Mouse (Mus musculus) myocyte (in vitro differentiated cells): ENCODE results near the gene Dmrt1. TPM values are rescaled to one million over a fixed set of nuclear protein-coding genes. Genes with fewer than 3 reads are reported as not detected.
A peak's percentile ranks its signal among the peaks of the same experiment; 100 is the strongest.

Experiments
- H3K27me3 ChIP-seq: one replicate; pipeline ENCODE4 v1.6.1; 2011; ENCODE audit not compliant: control insufficient read depth, insufficient read depth, insufficient read length
- H3K36me3 ChIP-seq: one replicate; pipeline ENCODE4 v1.6.1; 2011; ENCODE audit not compliant: control insufficient read depth, insufficient read depth
- H3K4me2 ChIP-seq: one replicate; pipeline ENCODE4 v1.6.1; 2011; ENCODE audit warnings: low read depth, control low read depth
- H3K4me3 ChIP-seq: one replicate; pipeline ENCODE4 v1.5.1; 2011; ENCODE audit warnings: mild to moderate bottlenecking, control low read depth, moderate library complexity
- H3K79me2 ChIP-seq: one replicate; pipeline ENCODE4 v1.6.1; 2011; ENCODE audit not compliant: control insufficient read depth, insufficient read depth
- H3ac ChIP-seq: one replicate; pipeline ENCODE4 v1.6.1; 2011; ENCODE audit not compliant: control insufficient read depth, insufficient read length
- CEBPB ChIP-seq: IDR thresholded peaks from 2 replicates; pipeline ENCODE4 v1.6.1; 2011; ENCODE audit warnings: mild to moderate bottlenecking, moderate library complexity; ENCODE audit not compliant: poor library complexity, insufficient read depth, severe bottlenecking
- E2F4 ChIP-seq: IDR thresholded peaks from one replicate; pipeline ENCODE4 v1.6.1; 2011; ENCODE audit warnings: mild to moderate bottlenecking, control low read depth, moderate library complexity; ENCODE audit not compliant: insufficient read depth
- MAX ChIP-seq: IDR thresholded peaks from one replicate; pipeline ENCODE4 v1.6.1; 2011; ENCODE audit warnings: low read depth, mild to moderate bottlenecking, control low read depth
- MYOD1 ChIP-seq, 3 experiments: IDR thresholded peaks; one replicate each; pipeline ENCODE4 v1.6.1; 2011; ENCODE audit warnings: control low read depth in 2 of 3, low read depth in 2 of 3, mild to moderate bottlenecking in 2 of 3, moderate library complexity in 1 of 3; ENCODE audit not compliant: insufficient read length in 2 of 3, control insufficient read depth in 1 of 3
- MYOG ChIP-seq, 3 experiments: IDR thresholded peaks; one replicate each; pipeline ENCODE4 v1.6.1; 2011; ENCODE audit warnings: control low read depth in 2 of 3, low read depth in 2 of 3, mild to moderate bottlenecking in 2 of 3; ENCODE audit not compliant: insufficient read length in 2 of 3, control insufficient read depth in 1 of 3, insufficient read depth in 1 of 3
- POLR2A ChIP-seq: IDR thresholded peaks from one replicate; pipeline ENCODE4 v1.6.1; 2011; ENCODE audit warnings: low read depth, mild to moderate bottlenecking, control low read depth, moderate library complexity; ENCODE audit not compliant: insufficient read length
- POLR2AphosphoS2 ChIP-seq: IDR thresholded peaks from one replicate; pipeline ENCODE4 v1.6.1; 2011; ENCODE audit warnings: low read depth, control low read depth; ENCODE audit not compliant: insufficient read length
- REST ChIP-seq: IDR thresholded peaks from one replicate; pipeline ENCODE4 v1.6.1; 2011; ENCODE audit warnings: mild to moderate bottlenecking, control low read depth, moderate library complexity; ENCODE audit not compliant: insufficient read depth, insufficient read length
- SRF ChIP-seq: IDR thresholded peaks from one replicate; pipeline ENCODE4 v1.6.1; 2011; ENCODE audit warnings: low read depth; ENCODE audit not compliant: control insufficient read depth, insufficient read length
- TCF12 ChIP-seq: IDR thresholded peaks from one replicate; pipeline ENCODE4 v1.6.1; 2011; ENCODE audit warnings: mild to moderate bottlenecking, control low read depth; ENCODE audit not compliant: poor library complexity, insufficient read depth, severe bottlenecking
- TCF3 ChIP-seq: IDR thresholded peaks from one replicate; pipeline ENCODE4 v1.6.1; 2011; ENCODE audit warnings: low read depth, control low read depth; ENCODE audit not compliant: insufficient read length
- USF1 ChIP-seq: IDR thresholded peaks from one replicate; pipeline ENCODE4 v1.6.1; 2011; ENCODE audit warnings: low read depth, mild to moderate bottlenecking, control low read depth, moderate library complexity
- polyA plus RNA-seq: library from polyadenylated mRNA; unstranded; fragments of >200 nt; fragmentation: generic; extraction: Trizol; gene quantifications from one replicate; pipeline ENCODE4 v1.2.1, GENCODE M21; 2012; ENCODE audit warnings: missing spikeins

Gene Dmrt1
- polyA plus RNA-seq, 1 experiment, result 0.13 TPM

- H3K36me3 ChIP-seq, result no peaks in the 10 kb centered on the region
- H3K79me2 ChIP-seq, result no peaks in the 10 kb centered on the region
- no peak overlapping the region for H3K4me3 ChIP-seq
- TF ChIP-seq MYOD1 (IDR thresholded peaks at IDR 0.05; ENCODE audit: control insufficient read depth in 1 of 3, insufficient read length in 2 of 3, low read depth in 2 of 3) (no peak), MYOG (IDR thresholded peaks at IDR 0.05; ENCODE audit: control insufficient read depth in 1 of 3, insufficient read depth in 1 of 3, insufficient read length in 2 of 3, low read depth in 2 of 3) (no peak), E2F4 (no peak), POLR2A (no peak), CEBPB (no peak), TCF12 (no peak), SRF (no peak), MAX (no peak), USF1 (no peak), TCF3 (no peak), POLR2AphosphoS2 (no peak), REST (no peak)
- H3ac ChIP-seq, result no peak overlapping the region
- H3K4me2 ChIP-seq, result no peak overlapping the region
- H3K27me3 ChIP-seq, result peaks cover 39% of the 10 kb centered on the region
Measured at GRCm38 (mm10) chr19:25612806-25613295, 107.4 kb downstream of the Dmrt1 start.

GRCm38 (mm10) chr19:25613476-25614300, 108.3 kb downstream of the Dmrt1 start:
- no peak for TF ChIP-seq CEBPB
- no peak for TF ChIP-seq REST
- TF ChIP-seq TCF3, result no peak
- TF ChIP-seq SRF, result no peak
- TF ChIP-seq POLR2AphosphoS2, result no peak
- TF ChIP-seq E2F4, result no peak
- no peak for TF ChIP-seq MYOG (IDR thresholded peaks at IDR 0.05; ENCODE audit: control insufficient read depth in 1 of 3, insufficient read depth in 1 of 3, insufficient read length in 2 of 3, low read depth in 2 of 3)
- H3K27me3 ChIP-seq, result peaks cover 41% of the 10 kb centered on the region

GRCm38 (mm10) chr19:25615889-25616288, 110.5 kb downstream of the Dmrt1 start:
- no peak for TF ChIP-seq POLR2A
- TF ChIP-seq TCF3, result no peak
- TF ChIP-seq REST, result no peak
- TF ChIP-seq USF1, result no peak
- no peak for TF ChIP-seq MAX
- Histone ChIP-seq H3K4me2 (no peak overlapping the region), H3ac (no peak overlapping the region), H3K27me3 (peaks cover 33% of the 10 kb centered on the region), H3K79me2 (no peaks in the 10 kb centered on the region), H3K4me3 (no peak overlapping the region), H3K36me3 (no peaks in the 10 kb centered on the region)

More at GRCm38 (mm10) chr19:25613476-25614300, 108.3 kb downstream of the Dmrt1 start:
- H3ac ChIP-seq, result no peak overlapping the region
- H3K36me3 ChIP-seq, result no peaks in the 10 kb centered on the region
- H3K4me2 ChIP-seq, result no peak overlapping the region
- no peak overlapping the region for H3K4me3 ChIP-seq
- H3K79me2 ChIP-seq, result no peaks in the 10 kb centered on the region

GRCm38 (mm10) chr19:25622291-25623251, 117.2 kb downstream of the Dmrt1 start:
- Histone ChIP-seq H3K4me3 (no peak overlapping the region), H3K27me3 (peaks cover 17% of the 10 kb centered on the region), H3K4me2 (peak overlapping the region; percentile 27), H3K36me3 (no peaks in the 10 kb centered on the region), H3ac (no peak overlapping the region), H3K79me2 (no peaks in the 10 kb centered on the region)
- TF ChIP-seq POLR2AphosphoS2, result no peak
- TF ChIP-seq TCF3, result no peak
- TF ChIP-seq TCF12, result no peak
- no peak for TF ChIP-seq USF1
- no peak for TF ChIP-seq MYOD1 (IDR thresholded peaks at IDR 0.05; ENCODE audit: control insufficient read depth in 1 of 3, insufficient read length in 2 of 3, low read depth in 2 of 3)
